In the genomic region with DNA sequence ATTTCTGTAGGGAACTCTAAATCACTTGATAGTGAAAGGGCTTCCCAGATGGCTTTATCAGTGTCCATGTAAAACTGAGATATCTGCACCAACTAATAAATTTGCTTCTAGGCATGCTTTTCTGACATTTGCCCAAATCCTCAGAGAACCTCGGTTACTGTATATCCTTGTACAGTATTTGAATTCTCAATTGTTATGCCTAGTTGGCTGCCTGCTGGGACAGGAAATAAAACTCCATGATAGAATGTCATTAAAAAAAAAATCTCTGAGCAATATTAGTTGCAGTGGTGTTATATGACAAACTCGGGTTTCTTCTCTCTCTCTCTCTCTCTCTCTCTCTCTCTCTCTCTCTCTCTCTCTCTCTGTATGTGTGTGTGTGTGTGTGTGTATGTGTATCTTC, we compare ENCODE assay signal across 24 mouse cellular contexts.
A peak's percentile ranks its signal among the peaks of the same experiment; 100 is the strongest.
DNase-seq lines count a peak whose midpoint lies in the region; ATAC-seq lines count a peak whose summit lies in the region.
"Had no signal": no experiment of that assay in that cellular context is flagged by ENCODE, and none has a peak within 500 bp of the region (broad histone marks: within the 10 kb centered on the region; RNA-seq: fewer than 3 reads in every experiment).

No protein-coding gene starts in this region.

- H3K4me3 ChIP-seq in embryonic facial prominence, embryonic 14.5 days (ENCODE audit: low read depth, low read length) = no peak overlapping the region
- no peak overlapping the region for H3K4me3 ChIP-seq in embryonic facial prominence, embryonic 10.5 days
- no peak overlapping the region for H3K4me3 ChIP-seq in kidney, embryonic 16.5 days (ENCODE audit: low read length)
- no peak overlapping the region for H3K4me3 ChIP-seq in neural tube, embryonic 12.5 days
- H3K4me3 ChIP-seq: embryonic facial prominence, embryonic 15.5 days; forebrain, embryonic 15.5 days; heart, embryonic 12.5 days; midbrain, embryonic 12.5 days had no signal

- peaks cover 11% of the 10 kb centered on the region; the same call in 1 of the 2 replicates for H3K4me1 ChIP-seq in embryonic facial prominence, embryonic 14.5 days (ENCODE audit: control insufficient read depth, insufficient read depth, low read length)
- peaks cover 9% of the 10 kb centered on the region for H3K4me1 ChIP-seq in embryonic facial prominence, embryonic 10.5 days
- H3K4me1 ChIP-seq in kidney, embryonic 16.5 days (ENCODE audit: insufficient read depth, low read length) = peaks cover 3% of the 10 kb centered on the region; the same call in 1 of the 2 replicates
- H3K4me1 ChIP-seq in neural tube, embryonic 12.5 days = peaks cover 5% of the 10 kb centered on the region
- H3K4me1 ChIP-seq: heart, embryonic 12.5 days had no signal

- ATAC-seq in embryonic facial prominence, embryonic 14.5 days (ENCODE audit: low read depth) = peak; percentile 35; the same call in 1 of the 2 replicates
- no peak for ATAC-seq in kidney, embryonic 16.5 days (ENCODE audit: low FRiP score, low TSS enrichment)
- ATAC-seq in neural tube, embryonic 12.5 days (ENCODE audit: low FRiP score, low read depth) = peak; percentile 30; the same call in 1 of the 2 replicates

- H3K27me3 ChIP-seq in embryonic facial prominence, embryonic 14.5 days (replicated peaks; ENCODE audit: control insufficient read depth, insufficient read depth, low read length) = no peaks in the 10 kb centered on the region
- H3K27me3 ChIP-seq in embryonic facial prominence, embryonic 10.5 days (replicated peaks; ENCODE audit: low read depth, poor library complexity, severe bottlenecking) = peaks cover 14% of the 10 kb centered on the region
- no peaks in the 10 kb centered on the region for H3K27me3 ChIP-seq in kidney, embryonic 16.5 days (ENCODE audit: insufficient read depth, low read length)
- H3K27me3 ChIP-seq in neural tube, embryonic 12.5 days (replicated peaks) = no peaks in the 10 kb centered on the region
- H3K27me3 ChIP-seq: embryonic facial prominence, embryonic 15.5 days; heart, embryonic 12.5 days had no signal

- H3K9me3 ChIP-seq in embryonic facial prominence, embryonic 14.5 days (ENCODE audit: control insufficient read depth, low read length) = no peaks in the 10 kb centered on the region
- H3K9me3 ChIP-seq in embryonic facial prominence, embryonic 10.5 days = no peaks in the 10 kb centered on the region
- no peaks in the 10 kb centered on the region for H3K9me3 ChIP-seq in kidney, embryonic 16.5 days (ENCODE audit: low read length)
- H3K9me3 ChIP-seq in neural tube, embryonic 12.5 days = no peaks in the 10 kb centered on the region
- H3K9me3 ChIP-seq: embryonic facial prominence, embryonic 15.5 days; forebrain, embryonic 15.5 days had no signal

- no peak overlapping the region for H3K27ac ChIP-seq in embryonic facial prominence, embryonic 14.5 days (replicated peaks; ENCODE audit: low read depth, low read length)
- H3K27ac ChIP-seq in embryonic facial prominence, embryonic 10.5 days (replicated peaks) = no peak overlapping the region
- no peak overlapping the region for H3K27ac ChIP-seq in kidney, embryonic 16.5 days (ENCODE audit: low read length)
- no peak overlapping the region for H3K27ac ChIP-seq in neural tube, embryonic 12.5 days
- H3K27ac ChIP-seq: embryonic facial prominence, embryonic 15.5 days; forebrain, embryonic 15.5 days; midbrain, embryonic 12.5 days had no signal

- WGBS in embryonic facial prominence, embryonic 14.5 days = 19% methylated on average over 2 of the region's 2 CpGs
- 60% methylated on average over 2 of the region's 2 CpGs for WGBS in embryonic facial prominence, embryonic 10.5 days
- 23% methylated on average over 2 of the region's 2 CpGs for WGBS in kidney, embryonic 16.5 days
- 57% methylated on average over 2 of the region's 2 CpGs for WGBS in neural tube, embryonic 12.5 days

- H3K9ac ChIP-seq in embryonic facial prominence, embryonic 14.5 days (ENCODE audit: low read depth, low read length) = no peak overlapping the region
- no peak overlapping the region for H3K9ac ChIP-seq in kidney, embryonic 16.5 days (replicated peaks; ENCODE audit: low read length)
- H3K9ac ChIP-seq in neural tube, embryonic 12.5 days = no peak overlapping the region
- H3K9ac ChIP-seq: embryonic facial prominence, embryonic 15.5 days; forebrain, embryonic 15.5 days; heart, embryonic 12.5 days; midbrain, embryonic 12.5 days had no signal

- DNase-seq in embryonic facial prominence, embryonic 14.5 days (ENCODE audit: low spot score) = peak; percentile 12
- no peak for DNase-seq in embryonic facial prominence, embryonic 10.5 days (ENCODE audit: low spot score)
- no peak for DNase-seq in kidney, adult 11 months
- DNase-seq in neural tube, embryonic 10.5 days (ENCODE audit: extremely low spot score, low spot score) = no peak
- no peak for DNase-seq in layer of hippocampus, adult 18-20 months (ENCODE audit: low spot score in 2 of 2)
- DNase-seq in left cerebral cortex, adult 8-10 months (ENCODE audit: low spot score in 2 of 2) = no peak
- DNase-seq: adrenal gland, postnatal 14 days; cerebellum, adult 8-10 months; cerebellum, postnatal 36 days; gastrocnemius, postnatal 10 days; heart, adult 18-20 months; heart, postnatal 10 days; kidney, adult 2 months; kidney, postnatal 25 days; layer of hippocampus, adult 9-11 months; lung, postnatal 10 days; right cerebral cortex, postnatal 25 days; spleen, adult 18-20 months had no signal

- H3K36me3 ChIP-seq in embryonic facial prominence, embryonic 14.5 days (ENCODE audit: control insufficient read depth, insufficient read depth, low read length) = no peaks in the 10 kb centered on the region
- no peaks in the 10 kb centered on the region for H3K36me3 ChIP-seq in embryonic facial prominence, embryonic 10.5 days (replicated peaks)
- H3K36me3 ChIP-seq in kidney, embryonic 16.5 days (ENCODE audit: insufficient read depth, low read length) = no peaks in the 10 kb centered on the region
- H3K36me3 ChIP-seq in neural tube, embryonic 12.5 days = no peaks in the 10 kb centered on the region
- H3K36me3 ChIP-seq: embryonic facial prominence, embryonic 15.5 days; forebrain, embryonic 15.5 days; heart, embryonic 12.5 days; midbrain, embryonic 12.5 days had no signal

- H3K4me2 ChIP-seq in embryonic facial prominence, embryonic 14.5 days (ENCODE audit: low read depth, low read length) = peak overlapping the region; percentile 20; the same call in 1 of the 2 replicates
- 0 out of 2 replicates have a peak overlapping the region, but pooled peaks have one; percentile 6 for H3K4me2 ChIP-seq in kidney, embryonic 16.5 days (replicated peaks; ENCODE audit: low read depth, low read length)
- H3K4me2 ChIP-seq in neural tube, embryonic 12.5 days (replicated peaks) = no peak overlapping the region
- H3K4me2 ChIP-seq: embryonic facial prominence, embryonic 15.5 days; forebrain, embryonic 15.5 days; heart, embryonic 12.5 days had no signal
